Mouse (Mus musculus) layer of hippocampus, postnatal 14 days (tissue): Measurements from ENCODE around the gene Lrrc52. TPM values are rescaled to one million over a fixed set of nuclear protein-coding genes. Genes with fewer than 3 reads are reported as not detected.
A peak's percentile ranks its signal among the peaks of the same experiment; 100 is the strongest.

Source experiments
- DNase-seq, 2 experiments: peaks; one replicate each; pipeline ENCODE4 v3.0.0; 2021 to 2022; ENCODE audit warnings: low spot score in 2 of 2, mixed read lengths in 1 of 2
- long read RNA-seq, 2 experiments: library from polyadenylated mRNA; stranded (forward); transcript quantifications; one replicate each; pipeline ENCODE4 v2.0.0; 2021
- total RNA-seq, 2 experiments: library from RNA; stranded (reverse); gene quantifications; 2 replicates each; pipeline ENCODE4 v1.2.3; 2021

Gene Lrrc52
- not detected for total RNA-seq
- long read RNA-seq, experiment 1: 0 reads
- long read RNA-seq, experiment 2: 0 reads

- DNase-seq: peak; percentile 25 to 49
Measured at GRCm38 (mm10) chr1:167466765-167467426, at the start of gene Lrrc52. TSS of gene Lrrc52 (minus strand) at chr1:167466780.

DNA sequence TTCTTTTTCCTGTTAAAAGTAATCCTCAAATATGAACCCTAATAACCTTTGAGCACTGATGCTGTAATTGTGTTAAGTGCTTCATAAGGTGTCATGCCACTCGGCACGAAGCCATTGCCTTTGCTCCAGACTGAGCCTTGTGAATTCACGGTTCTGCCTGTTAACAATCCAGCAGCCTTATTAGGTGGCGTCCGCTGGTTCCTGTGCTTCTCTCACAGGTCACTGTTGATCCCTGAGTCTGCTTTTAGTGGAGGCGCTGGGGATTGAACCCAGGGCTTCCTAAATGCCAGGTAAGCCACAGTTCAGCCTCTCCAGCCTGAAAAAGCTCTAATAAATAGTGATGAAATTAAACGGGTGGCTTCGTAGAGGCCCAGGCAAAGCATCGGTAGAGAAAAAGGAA lies 45.0 kb upstream of the Lrrc52 start:
- DNase-seq: no peak

- DNase-seq: peak; percentile 22 to 40
Measured at GRCm38 (mm10) chr1:167506048-167506447, 39.5 kb upstream of the Lrrc52 start.

- no peak for DNase-seq
Measured at GRCm38 (mm10) chr1:167505427-167505826, 38.8 kb upstream of the Lrrc52 start.

DNA sequence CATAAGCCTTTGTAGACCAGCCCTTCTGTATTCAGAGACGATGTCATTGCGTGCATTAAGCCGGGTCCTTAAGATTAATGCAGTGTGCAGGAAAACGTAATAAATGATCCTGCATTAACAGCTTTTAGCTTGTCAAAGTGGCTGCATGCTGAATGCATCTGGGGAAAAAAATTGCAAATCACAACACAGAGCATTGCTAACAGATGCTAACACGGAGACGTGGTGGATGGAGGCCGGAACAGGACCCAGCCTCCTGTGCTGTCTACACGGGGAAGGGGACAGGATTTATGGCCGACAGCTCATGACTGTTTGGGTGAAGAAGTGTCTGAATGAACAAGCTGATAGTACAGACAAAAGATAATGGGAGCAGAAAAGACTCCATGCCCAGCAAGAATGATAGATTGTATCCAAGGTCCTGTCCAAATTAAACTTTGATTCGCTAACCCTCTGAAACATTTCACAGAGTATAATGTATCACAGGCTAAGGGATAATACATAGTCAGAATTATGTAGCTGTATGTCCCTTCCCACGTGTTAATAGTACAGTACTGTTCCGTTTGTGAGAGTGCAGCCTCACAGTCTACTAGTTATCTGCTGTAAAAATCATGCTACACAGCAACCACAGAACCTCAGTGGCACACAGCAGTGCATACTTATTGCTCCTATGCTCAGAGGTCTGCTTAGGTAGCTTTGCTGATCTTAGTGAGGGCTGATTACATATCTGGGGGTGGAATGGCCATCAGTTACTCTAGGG lies 32.7 kb upstream of the Lrrc52 start:
- DNase-seq: no peak

GRCm38 (mm10) chr1:167497991-167498390 lies 31.4 kb upstream of the Lrrc52 start:
- DNase-seq: no peak

DNA sequence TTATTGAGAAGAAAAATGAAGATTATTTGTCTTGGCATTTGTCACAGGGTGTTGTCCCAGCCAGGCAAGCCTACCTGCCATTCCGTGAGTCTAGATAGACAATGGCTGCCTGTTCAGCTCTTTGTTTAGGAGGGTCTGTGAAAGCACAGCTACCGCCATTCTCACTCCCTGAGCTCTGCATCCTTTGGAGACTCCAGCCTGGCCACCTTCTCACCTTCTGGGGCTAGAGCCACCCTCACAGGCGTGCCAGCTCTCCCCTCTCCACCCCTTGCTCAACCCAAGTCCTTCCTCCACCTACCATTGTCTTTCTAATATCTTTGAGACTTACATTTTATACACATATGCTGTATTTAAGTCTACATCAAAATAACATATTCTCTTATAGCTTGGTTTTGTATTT lies 31.0 kb upstream of the Lrrc52 start:
- no peak for DNase-seq

GRCm38 (mm10) chr1:167491501-167491900 lies 24.9 kb upstream of the Lrrc52 start:
- DNase-seq: no peak

DNA sequence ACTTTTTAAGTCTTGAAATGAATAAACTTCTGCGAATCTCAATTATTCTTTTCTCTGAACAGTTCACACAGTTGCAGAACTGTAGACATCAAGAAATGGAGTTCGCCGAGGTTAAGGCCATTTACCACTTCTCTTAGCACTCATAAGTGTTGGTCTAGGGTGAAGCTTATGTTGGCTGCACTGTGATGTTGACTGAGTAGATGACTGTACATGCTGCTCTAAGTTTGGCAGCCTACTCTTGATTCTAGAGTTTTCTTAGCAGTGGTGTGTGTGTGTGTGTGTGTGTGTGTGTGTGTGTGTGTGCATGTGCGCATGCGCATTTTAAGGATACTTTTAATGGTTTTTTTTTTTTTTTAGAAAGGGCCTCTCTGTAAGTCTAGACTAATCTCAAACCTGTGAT lies 21.4 kb upstream of the Lrrc52 start:
- no peak for DNase-seq

GRCm38 (mm10) chr1:167486959-167487680 lies 20.5 kb upstream of the Lrrc52 start:
- no peak for DNase-seq

DNA sequence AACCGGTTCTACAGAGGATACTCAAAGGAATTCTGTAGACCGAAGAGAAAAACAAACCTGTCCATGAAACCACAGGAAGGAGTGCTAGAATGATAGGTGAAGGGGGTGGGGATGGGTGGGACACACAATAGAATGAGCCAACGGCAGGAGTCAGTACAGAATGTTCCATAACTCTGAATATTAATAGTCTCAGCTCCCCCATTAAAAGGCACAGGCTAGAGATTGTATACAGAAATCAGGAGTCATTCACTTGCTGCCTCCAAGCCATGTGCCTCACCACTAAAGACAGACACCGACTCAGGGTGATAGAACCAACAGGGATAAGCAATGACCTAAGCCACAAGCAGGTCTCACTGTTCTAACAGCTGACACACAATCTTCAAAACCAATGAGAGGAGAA lies 16.3 kb upstream of the Lrrc52 start:
- no peak for DNase-seq

- DNase-seq: peak; percentile 6 to 20
Measured at GRCm38 (mm10) chr1:167473585-167473984, 7.0 kb upstream of the Lrrc52 start.

DNA sequence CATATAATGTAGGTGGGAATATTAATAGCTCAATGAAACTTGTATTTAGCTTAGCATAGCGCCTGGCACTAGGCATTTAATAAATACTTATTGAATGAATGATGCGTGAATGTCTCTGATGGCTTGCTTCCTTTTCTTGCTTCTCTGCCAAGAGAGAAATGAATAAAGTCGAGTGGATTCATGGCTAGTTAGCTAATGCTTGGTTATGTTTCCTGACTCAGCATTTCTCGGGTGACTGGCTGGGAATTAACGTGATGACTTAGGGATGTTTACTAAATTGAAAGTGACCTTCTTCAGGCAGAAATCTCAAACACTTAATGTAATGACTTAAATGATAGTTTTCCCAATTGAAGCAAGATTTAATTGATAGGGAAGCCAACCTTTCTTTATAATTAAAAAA lies 1.3 kb upstream of the Lrrc52 start:
- no peak for DNase-seq

- no peak for DNase-seq
Measured at GRCm38 (mm10) chr1:167457311-167457710, 9.3 kb downstream of the Lrrc52 start.

- no peak for DNase-seq
Measured at GRCm38 (mm10) chr1:167453048-167453447, 13.5 kb downstream of the Lrrc52 start.

GRCm38 (mm10) chr1:167452456-167452855 lies 14.1 kb downstream of the Lrrc52 start:
- DNase-seq: no peak

DNA sequence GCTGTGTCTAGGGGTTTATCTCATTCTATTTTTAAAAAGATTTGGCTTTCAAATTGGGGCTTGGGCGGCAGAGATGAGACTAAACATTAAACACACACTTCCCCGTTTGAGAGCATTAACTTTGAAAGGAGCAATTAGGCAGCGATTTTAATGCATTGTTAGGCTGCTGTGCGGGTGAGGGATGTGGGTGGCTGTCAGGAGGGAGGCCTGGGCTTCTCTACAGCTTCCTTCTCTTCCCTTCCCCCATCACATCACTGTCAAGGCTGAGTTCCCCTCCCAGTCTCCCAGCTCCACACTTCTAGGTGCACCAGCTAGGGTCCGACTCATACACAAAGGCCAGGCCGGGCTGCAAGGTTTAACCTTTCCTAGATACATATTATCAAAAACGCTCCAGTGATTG lies 18.0 kb downstream of the Lrrc52 start:
- DNase-seq: no peak

- DNase-seq: no peak
Measured at GRCm38 (mm10) chr1:167448088-167448487, 18.5 kb downstream of the Lrrc52 start.

DNA sequence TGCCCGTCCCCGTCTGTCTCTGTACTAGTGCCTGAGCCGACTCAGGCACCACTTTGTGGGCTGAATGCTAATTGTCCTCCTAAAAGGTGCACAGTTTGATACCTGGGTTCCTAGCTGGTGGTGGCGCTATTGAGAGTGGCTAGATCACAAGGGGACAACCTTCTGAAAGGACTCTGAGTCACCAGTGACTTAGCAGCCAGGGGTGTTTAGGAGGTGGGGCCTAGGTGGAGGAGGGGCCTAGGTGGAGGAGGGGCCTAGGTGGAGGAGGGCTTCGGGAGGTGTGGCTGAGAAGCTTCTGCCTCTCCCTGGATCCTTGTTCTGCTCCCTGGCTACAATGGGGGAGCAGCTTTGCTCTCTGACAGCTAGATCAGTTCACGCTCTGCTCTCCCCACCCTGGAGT lies 20.1 kb downstream of the Lrrc52 start:
- DNase-seq: no peak

DNA sequence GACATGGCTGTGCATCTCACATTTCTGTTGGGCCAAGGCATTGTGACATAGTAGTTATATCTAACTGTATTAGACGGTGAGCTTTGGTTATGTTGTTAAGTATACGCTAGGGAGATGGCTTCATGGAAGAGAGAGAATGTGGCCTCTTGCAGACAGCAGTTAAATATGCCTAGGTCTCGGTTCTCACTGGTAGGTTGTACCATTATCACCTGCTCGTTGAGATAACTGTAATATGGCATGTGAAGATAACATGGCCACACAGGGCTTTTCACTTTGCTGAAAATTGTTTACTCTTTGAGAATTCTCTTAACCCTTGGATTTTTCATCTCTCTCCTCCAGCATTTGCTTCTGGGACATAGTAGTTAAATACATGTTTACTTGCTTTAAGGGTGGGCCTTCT lies 21.4 kb downstream of the Lrrc52 start:
- DNase-seq: no peak

- DNase-seq: no peak
Measured at GRCm38 (mm10) chr1:167438231-167438885, 28.2 kb downstream of the Lrrc52 start.

GRCm38 (mm10) chr1:167437091-167437490 lies 29.5 kb downstream of the Lrrc52 start:
- no peak for DNase-seq
